Mouse (Mus musculus): ENCODE results near the gene Adcy2. TPM values are rescaled to one million over a fixed set of nuclear protein-coding genes. Genes with fewer than 3 reads are reported as not detected.

Gene Adcy2
- polyA plus RNA-seq (2015; fragmentation: Nextera tagmentation; extraction: Ambion mirVana) = 0.98 and 1.9 TPM in 2 replicates

- peaks cover 20% of the 10 kb centered on the region for H3K4me1 ChIP-seq (replicated peaks)
- WGBS = under 1% methylated on average over 91 of the region's 106 CpGs
- no peak within 1 kb of the TSS for H3K27ac ChIP-seq
- H3K9ac ChIP-seq = peak within 1 kb of the TSS; percentile 59
- peak within 1 kb of the TSS; percentile 98 for H3K4me2 ChIP-seq
- ATAC-seq (replicated peaks; ENCODE audit: insufficient number of reproducible peaks, insufficient read depth, low FRiP score, low read depth) = peak; percentile 85
- H3K36me3 ChIP-seq = no peaks in the 10 kb centered on the region
- no peaks in the 10 kb centered on the region for H3K9me3 ChIP-seq (replicated peaks)
- H3K27me3 ChIP-seq = peaks cover 49% of the 10 kb centered on the region
- H3K4me3 ChIP-seq = peak within 1 kb of the TSS; percentile 63
These were observed at the start of gene Adcy2 for GRCm38 (mm10) chr13:68998918-68999801. Gene Adcy2, minus strand, starts transcription at chr13:68999541.

- H3K27me3 ChIP-seq = no peaks in the 10 kb centered on the region
- no peak for ATAC-seq (replicated peaks; ENCODE audit: insufficient number of reproducible peaks, insufficient read depth, low FRiP score, low read depth)
- H3K4me1 ChIP-seq (replicated peaks) = no peaks in the 10 kb centered on the region
- no peak overlapping the region for H3K27ac ChIP-seq
- no peak overlapping the region for H3K4me3 ChIP-seq
- H3K9me3 ChIP-seq (replicated peaks) = no peaks in the 10 kb centered on the region
- H3K36me3 ChIP-seq = no peaks in the 10 kb centered on the region
- WGBS = 74% methylated on average over 5 of the region's 5 CpGs
- H3K4me2 ChIP-seq = no peak overlapping the region
- no peak overlapping the region for H3K9ac ChIP-seq
These were observed 37.8 kb upstream of the Adcy2 start for GRCm38 (mm10) chr13:69036991-69037597.

- 73% methylated on average over 1 of the region's 1 CpGs for whole genome bisulfite sequencing
- Histone ChIP-seq H3K4me3 (no peak overlapping the region), H3K27me3 (no peaks in the 10 kb centered on the region), H3K9ac (no peak overlapping the region), H3K27ac (no peak overlapping the region), H3K9me3 (replicated peaks) (no peaks in the 10 kb centered on the region), H3K36me3 (no peaks in the 10 kb centered on the region), H3K4me1 (replicated peaks) (no peaks in the 10 kb centered on the region), H3K4me2 (no peak overlapping the region)
- no peak for ATAC-seq (replicated peaks; ENCODE audit: insufficient number of reproducible peaks, insufficient read depth, low FRiP score, low read depth)
These were observed 35.3 kb upstream of the Adcy2 start for GRCm38 (mm10) chr13:69034621-69035020.

- Histone ChIP-seq H3K4me1 (replicated peaks) (no peaks in the 10 kb centered on the region), H3K4me3 (no peak overlapping the region), H3K4me2 (no peak overlapping the region), H3K36me3 (no peaks in the 10 kb centered on the region), H3K9me3 (replicated peaks) (no peaks in the 10 kb centered on the region), H3K27ac (no peak overlapping the region), H3K27me3 (no peaks in the 10 kb centered on the region), H3K9ac (no peak overlapping the region)
- 76% methylated on average over 7 of the region's 7 CpGs for WGBS
- ATAC-seq (replicated peaks; ENCODE audit: insufficient number of reproducible peaks, insufficient read depth, low FRiP score, low read depth) = no peak
These were observed 34.2 kb upstream of the Adcy2 start for GRCm38 (mm10) chr13:69033532-69033931.

- Histone ChIP-seq H3K4me1 (replicated peaks) (no peaks in the 10 kb centered on the region), H3K27ac (no peak overlapping the region)
- ATAC-seq (replicated peaks; ENCODE audit: insufficient number of reproducible peaks, insufficient read depth, low FRiP score, low read depth) = no peak
These were observed 29.9 kb upstream of the Adcy2 start for GRCm38 (mm10) chr13:69029078-69029757.

GRCm38 (mm10) chr13:69024964-69025363 lies 25.6 kb upstream of the Adcy2 start:
- Histone ChIP-seq H3K9ac (no peak overlapping the region), H3K36me3 (no peaks in the 10 kb centered on the region), H3K4me1 (replicated peaks) (no peaks in the 10 kb centered on the region), H3K9me3 (replicated peaks) (no peaks in the 10 kb centered on the region), H3K4me2 (no peak overlapping the region), H3K4me3 (no peak overlapping the region), H3K27ac (no peak overlapping the region), H3K27me3 (no peaks in the 10 kb centered on the region)
- ATAC-seq (replicated peaks; ENCODE audit: insufficient number of reproducible peaks, insufficient read depth, low FRiP score, low read depth) = no peak
- 46% methylated on average over 2 of the region's 2 CpGs for WGBS

More at GRCm38 (mm10) chr13:69029078-69029757, 29.9 kb upstream of the Adcy2 start:
- 73% methylated on average over 4 of the region's 4 CpGs for WGBS
- no peak overlapping the region for H3K9ac ChIP-seq
- H3K9me3 ChIP-seq (replicated peaks) = no peaks in the 10 kb centered on the region
- no peaks in the 10 kb centered on the region for H3K36me3 ChIP-seq
- no peak overlapping the region for H3K4me3 ChIP-seq
- no peaks in the 10 kb centered on the region for H3K27me3 ChIP-seq
- no peak overlapping the region for H3K4me2 ChIP-seq

- Histone ChIP-seq H3K9ac (no peak overlapping the region), H3K4me1 (replicated peaks) (no peaks in the 10 kb centered on the region), H3K4me2 (no peak overlapping the region), H3K9me3 (replicated peaks) (no peaks in the 10 kb centered on the region), H3K27ac (no peak overlapping the region), H3K36me3 (no peaks in the 10 kb centered on the region), H3K4me3 (no peak overlapping the region), H3K27me3 (no peaks in the 10 kb centered on the region)
- 83% methylated on average over 2 of the region's 2 CpGs for WGBS
- no peak for ATAC-seq (replicated peaks; ENCODE audit: insufficient number of reproducible peaks, insufficient read depth, low FRiP score, low read depth)
These were observed 23.9 kb upstream of the Adcy2 start for GRCm38 (mm10) chr13:69023239-69023638.

GRCm38 (mm10) chr13:69020574-69020973 lies 21.2 kb upstream of the Adcy2 start:
- no peaks in the 10 kb centered on the region for H3K36me3 ChIP-seq
- no peak overlapping the region for H3K27ac ChIP-seq
- ATAC-seq (replicated peaks; ENCODE audit: insufficient number of reproducible peaks, insufficient read depth, low FRiP score, low read depth) = no peak
- no peak overlapping the region for H3K9ac ChIP-seq
- no peaks in the 10 kb centered on the region for H3K4me1 ChIP-seq (replicated peaks)
- H3K27me3 ChIP-seq = no peaks in the 10 kb centered on the region
- no peak overlapping the region for H3K4me3 ChIP-seq
- no peaks in the 10 kb centered on the region for H3K9me3 ChIP-seq (replicated peaks)
- 65% methylated on average over 2 of the region's 2 CpGs for WGBS
- H3K4me2 ChIP-seq = no peak overlapping the region

GRCm38 (mm10) chr13:69006915-69007314 lies 7.6 kb upstream of the Adcy2 start:
- Histone ChIP-seq H3K9me3 (replicated peaks) (no peaks in the 10 kb centered on the region), H3K27me3 (0 out of 2 replicates have a peak, but pooled peaks cover 4% of the 10 kb centered on the region), H3K4me3 (no peak overlapping the region), H3K9ac (no peak overlapping the region), H3K27ac (no peak overlapping the region), H3K4me1 (replicated peaks) (no peaks in the 10 kb centered on the region), H3K36me3 (no peaks in the 10 kb centered on the region), H3K4me2 (no peak overlapping the region)
- WGBS = 58% methylated on average over 5 of the region's 5 CpGs
- ATAC-seq (replicated peaks; ENCODE audit: insufficient number of reproducible peaks, insufficient read depth, low FRiP score, low read depth) = no peak

GRCm38 (mm10) chr13:69006091-69006490 lies 6.8 kb upstream of the Adcy2 start:
- 72% methylated on average over 4 of the region's 4 CpGs for WGBS
- H3K9me3 ChIP-seq (replicated peaks) = no peaks in the 10 kb centered on the region
- no peak for ATAC-seq (replicated peaks; ENCODE audit: insufficient number of reproducible peaks, insufficient read depth, low FRiP score, low read depth)
- no peak overlapping the region for H3K4me3 ChIP-seq
- no peak overlapping the region for H3K9ac ChIP-seq
- H3K4me1 ChIP-seq (replicated peaks) = no peaks in the 10 kb centered on the region
- no peak overlapping the region for H3K4me2 ChIP-seq
- H3K27me3 ChIP-seq = peaks cover 5% of the 10 kb centered on the region; the same call in 1 of the 2 replicates
- no peak overlapping the region for H3K27ac ChIP-seq
- no peaks in the 10 kb centered on the region for H3K36me3 ChIP-seq

- peaks cover 22% of the 10 kb centered on the region for H3K27me3 ChIP-seq
- no peak overlapping the region for H3K4me3 ChIP-seq
- no peaks in the 10 kb centered on the region for H3K9me3 ChIP-seq (replicated peaks)
- no peak overlapping the region for H3K4me2 ChIP-seq
- H3K27ac ChIP-seq = no peak overlapping the region
- H3K4me1 ChIP-seq (replicated peaks) = 0 out of 2 replicates have a peak, but pooled peaks cover 3% of the 10 kb centered on the region
- no peak for ATAC-seq (replicated peaks; ENCODE audit: insufficient number of reproducible peaks, insufficient read depth, low FRiP score, low read depth)
- no peaks in the 10 kb centered on the region for H3K36me3 ChIP-seq
- no peak overlapping the region for H3K9ac ChIP-seq
- 71% methylated on average over 4 of the region's 4 CpGs for WGBS
These were observed 5.1 kb upstream of the Adcy2 start for GRCm38 (mm10) chr13:69004406-69004805.
